Mouse (Mus musculus) megakaryocyte progenitor cell, adult 5-6 weeks (primary cell): ENCODE results near the gene Ryk. TPM values are rescaled to one million over a fixed set of nuclear protein-coding genes. Genes with fewer than 3 reads are reported as not detected.

Source experiments
- ATAC-seq: replicated peaks from 2 replicates; pipeline ENCODE4 v1.8.0; 2016; ENCODE audit warnings: mild to moderate bottlenecking, moderate TSS enrichment, inconsistent platforms; ENCODE audit not compliant: poor library complexity
- total RNA-seq, 2 experiments: library from RNA; stranded (forward) in 1 of 2; stranded (reverse) in 1 of 2; fragments of 157-497, 149-512 nt in 1 of 2; fragments of 200-1000 nt in 1 of 2; gene quantifications; 2 replicates each; pipeline versions ENCODE4 v1.2.3 to v1.2.4; 2015 to 2017

The Ryk gene
- total RNA-seq, 2 experiments from 2014 or later: 0.54 to 1.6 TPM

DNA sequence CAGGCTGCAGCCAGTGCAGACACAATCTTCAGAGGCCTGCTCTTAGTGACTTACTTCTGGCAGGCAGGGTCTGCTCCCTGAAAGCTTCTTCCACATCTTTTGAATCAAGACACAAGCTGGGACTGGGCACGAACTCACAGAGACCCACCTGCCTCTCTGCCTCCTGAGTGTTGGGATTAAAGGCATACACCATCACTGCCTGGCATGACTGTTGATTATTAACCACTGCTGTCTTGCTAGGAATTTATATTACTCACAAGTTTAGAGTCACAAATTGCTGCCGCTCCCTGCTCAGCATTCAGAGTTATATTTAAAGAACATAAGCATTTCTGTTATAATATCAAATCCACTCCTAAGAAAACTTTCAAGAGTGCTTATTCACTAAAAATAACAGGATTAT, 23.1 kb downstream of the Ryk start:
- no peak for ATAC-seq

DNA sequence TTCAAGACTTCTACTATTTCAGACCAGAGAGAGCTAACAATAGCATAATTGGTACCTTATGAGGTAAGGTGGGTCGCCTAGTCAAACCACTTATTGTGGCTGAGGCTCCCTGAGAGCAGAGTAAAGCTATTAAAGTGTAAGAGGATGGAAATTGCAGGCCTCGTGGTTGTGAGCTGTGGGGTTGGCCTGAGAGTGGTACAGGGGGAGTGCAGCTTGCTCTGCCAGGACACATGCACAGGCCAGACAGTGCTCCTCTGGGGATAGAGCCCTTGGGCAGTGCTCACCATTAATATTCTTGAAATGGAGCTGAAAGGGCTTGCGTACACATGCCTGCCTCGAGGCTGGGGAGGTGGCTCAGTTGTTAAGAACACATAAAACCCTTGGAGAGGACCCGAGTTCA, 23.6 kb downstream of the Ryk start:
- no peak for ATAC-seq

DNA sequence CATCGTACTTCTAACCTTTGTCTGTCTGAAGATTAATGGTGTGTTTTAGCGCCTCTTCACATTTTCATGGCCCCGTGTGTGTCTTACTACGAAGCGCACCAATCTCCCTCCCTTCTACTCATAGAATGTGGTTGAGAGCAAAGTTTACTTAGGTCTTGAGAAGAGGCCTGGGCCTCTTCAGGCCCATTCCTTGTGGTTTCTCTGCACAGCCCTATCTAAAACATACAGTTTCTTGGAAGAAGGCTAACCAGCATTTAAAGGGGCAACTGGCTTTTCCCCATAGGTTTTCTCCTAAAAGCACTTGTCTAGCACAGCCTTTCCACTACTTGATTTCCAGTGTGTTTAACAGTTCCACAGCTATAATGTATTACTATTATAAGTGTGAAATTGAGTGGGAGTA, 24.7 kb downstream of the Ryk start:
- no peak for ATAC-seq

DNA sequence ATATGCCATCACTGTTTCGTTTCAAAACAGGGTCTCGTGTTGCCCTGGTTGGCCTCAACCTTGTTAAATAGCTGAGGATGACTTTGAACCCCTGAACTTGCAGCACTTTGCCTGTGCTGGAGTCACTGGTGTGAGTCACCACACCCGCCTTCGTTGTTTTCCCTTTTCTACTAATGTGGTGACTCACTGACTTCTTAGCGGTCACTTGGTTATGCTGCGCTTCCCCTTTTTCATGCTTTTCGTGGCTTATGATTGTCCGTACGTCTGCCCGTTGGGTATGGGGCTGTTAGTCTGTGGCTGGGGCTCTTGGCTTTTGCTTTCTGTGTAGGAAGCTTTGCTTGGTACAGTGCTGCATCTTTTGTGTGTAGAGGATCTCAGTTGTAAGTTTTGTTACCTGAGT, 25.2 kb downstream of the Ryk start:
- peak; percentile 95 for ATAC-seq

DNA sequence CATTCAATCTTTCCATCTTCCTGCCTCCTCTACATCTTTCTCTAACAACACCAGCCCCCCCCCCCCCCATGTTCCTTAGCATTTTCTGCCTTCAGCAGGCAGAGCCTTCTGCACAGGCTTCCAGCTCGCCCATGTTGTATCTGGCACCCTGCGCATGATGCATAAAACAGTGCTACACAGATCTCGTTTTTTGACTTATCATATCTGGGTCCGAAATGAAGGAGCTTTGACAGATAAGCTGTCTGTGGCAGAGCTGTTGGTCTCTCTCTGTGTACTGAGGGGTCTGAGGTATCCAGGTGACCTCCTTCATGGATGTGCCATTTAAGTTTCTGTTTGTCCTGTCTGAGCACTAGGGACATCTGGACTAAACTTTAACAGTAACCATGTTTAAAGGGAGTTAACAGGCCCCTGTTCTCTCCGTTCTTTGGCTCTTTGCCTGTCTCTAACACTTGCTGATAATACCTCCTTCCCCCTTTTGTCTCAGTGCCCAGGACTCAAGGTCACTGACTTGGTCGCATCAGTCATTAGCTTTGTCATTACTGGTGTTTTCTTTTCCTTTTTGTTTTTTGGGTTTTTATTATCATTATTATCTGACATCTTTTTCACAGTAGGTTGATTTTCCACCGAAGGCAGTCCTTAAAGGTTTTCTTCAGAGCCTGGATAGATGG, 26.2 kb downstream of the Ryk start:
- ATAC-seq: peak; percentile 24; the same call in 1 of the 2 replicates

DNA sequence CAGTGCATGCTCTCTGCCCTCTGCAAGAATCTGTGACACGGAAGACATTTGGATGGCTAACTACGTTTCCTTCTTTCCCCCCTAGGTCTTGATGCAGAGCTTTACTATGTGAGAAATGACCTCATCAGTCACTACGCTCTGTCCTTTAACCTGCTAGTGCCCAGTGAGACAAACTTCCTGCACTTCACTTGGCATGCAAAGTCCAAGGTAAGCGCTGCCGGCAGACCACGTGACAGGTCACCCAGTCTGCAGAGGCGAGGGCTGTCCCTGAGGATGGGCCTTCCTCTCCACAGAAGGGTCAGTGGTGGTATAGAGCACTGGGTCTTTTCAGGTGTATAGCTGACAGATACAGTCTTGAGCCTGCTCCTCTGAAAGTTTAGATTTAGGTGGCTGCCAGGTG, 27.1 kb downstream of the Ryk start:
- no peak for ATAC-seq

DNA sequence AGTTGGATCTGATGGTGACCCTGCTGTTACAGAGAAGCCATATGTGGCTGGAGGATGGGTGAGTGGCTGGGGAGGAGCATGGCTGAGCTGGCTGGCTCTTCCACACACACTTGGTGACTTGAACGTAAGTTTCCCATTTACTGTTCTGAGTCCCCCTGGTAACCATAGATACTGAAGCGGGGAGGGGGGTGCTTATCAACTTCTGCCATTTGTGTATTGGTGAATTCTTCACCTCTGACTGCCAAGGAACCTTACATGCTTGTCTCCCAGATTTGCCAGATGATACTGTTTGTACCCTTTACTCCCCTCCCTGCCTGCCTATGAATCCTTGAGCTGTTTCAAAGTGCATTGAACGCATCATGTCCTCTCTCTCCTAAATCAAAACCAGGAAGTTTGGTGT, 27.5 kb downstream of the Ryk start:
- ATAC-seq: no peak

DNA sequence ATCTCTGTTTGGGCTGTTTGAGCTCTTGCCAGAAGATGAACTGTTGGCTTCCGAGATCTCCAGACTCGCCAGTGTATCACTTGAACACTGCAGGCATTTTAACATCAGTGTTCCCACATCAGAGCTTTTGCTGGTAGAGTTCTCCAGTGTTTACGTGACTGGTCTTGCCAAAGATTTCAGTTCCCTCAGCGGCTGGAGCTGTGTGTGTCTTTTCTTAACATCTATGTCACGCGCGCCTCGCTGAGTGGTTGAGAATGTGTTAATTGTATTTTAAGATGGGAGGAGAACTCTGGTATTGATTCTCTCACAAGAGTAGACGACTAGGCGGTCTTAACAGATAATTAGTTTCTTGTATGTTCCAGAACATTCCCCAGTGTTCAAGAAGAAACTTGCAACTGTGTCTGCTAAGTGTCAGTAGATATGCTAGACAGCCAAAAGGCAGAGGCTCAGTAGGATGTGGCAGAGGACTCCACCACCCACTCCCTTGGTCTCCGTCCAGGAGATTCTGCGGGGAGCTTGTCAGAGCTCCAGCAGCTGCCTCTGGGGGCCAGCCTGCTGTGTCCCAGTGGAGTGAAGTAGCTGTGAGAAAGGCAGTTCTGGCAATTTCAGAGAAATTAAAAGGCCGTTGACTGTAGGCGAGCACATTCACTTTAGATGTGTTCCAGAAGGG, 29.3 kb downstream of the Ryk start:
- ATAC-seq: no peak

DNA sequence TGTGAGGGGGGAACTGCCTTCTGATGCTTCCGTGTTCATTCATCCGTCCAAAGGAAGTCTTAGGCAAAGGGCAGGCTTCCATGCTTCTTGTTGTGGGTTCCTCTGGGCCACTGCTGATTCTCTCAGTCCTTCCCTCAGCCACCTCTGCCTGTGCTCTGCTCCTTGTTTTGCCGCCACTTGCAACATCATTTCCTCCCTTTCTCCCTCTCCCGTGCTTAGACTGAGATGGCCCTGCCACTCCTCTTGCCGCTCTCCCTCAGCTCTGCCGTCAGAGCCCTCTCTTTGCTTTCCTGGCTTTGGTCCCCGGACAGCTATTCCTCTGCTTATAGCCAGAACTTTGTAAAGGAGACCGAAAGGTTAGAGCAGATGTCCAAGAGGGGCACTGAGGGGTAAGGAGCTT, 30.2 kb downstream of the Ryk start:
- no peak for ATAC-seq

DNA sequence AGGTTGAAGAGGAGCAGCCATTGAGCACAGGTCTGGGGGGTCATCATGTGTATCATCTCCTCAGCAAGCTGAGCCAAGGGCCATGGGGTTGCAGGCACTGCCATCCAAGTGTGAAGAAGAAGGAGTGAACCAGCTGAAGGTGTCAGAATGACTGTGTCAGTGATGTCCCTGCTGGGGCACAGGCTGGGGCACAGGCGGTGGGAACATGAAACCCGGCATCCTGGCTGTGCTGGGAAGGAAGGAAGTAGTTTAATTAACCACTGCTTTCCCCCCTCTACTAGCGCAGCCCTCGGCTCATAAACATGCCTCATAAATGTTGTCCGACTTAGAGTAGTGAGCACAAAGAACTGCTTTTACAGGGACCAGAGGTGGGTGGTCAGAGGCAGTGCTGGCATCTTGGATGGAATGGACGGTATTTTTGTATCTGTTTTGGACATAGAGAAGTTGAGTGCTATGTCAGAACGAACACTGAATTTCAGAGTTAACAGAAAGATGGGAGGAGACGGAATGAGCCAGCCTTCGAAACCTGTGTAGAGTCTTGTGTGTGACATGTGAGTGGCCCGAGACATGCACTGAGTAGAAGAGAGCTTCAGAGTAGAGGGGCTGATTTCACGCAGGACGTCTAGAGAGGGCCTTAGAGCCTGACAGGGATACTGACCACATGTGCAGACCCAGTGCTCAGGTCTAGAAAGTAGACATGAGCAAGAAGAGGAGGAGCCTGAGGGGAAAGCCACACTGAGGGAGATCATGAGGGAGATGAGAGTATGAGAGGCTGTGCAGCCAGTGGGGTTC, 31.4 kb downstream of the Ryk start:
- ATAC-seq: no peak

DNA sequence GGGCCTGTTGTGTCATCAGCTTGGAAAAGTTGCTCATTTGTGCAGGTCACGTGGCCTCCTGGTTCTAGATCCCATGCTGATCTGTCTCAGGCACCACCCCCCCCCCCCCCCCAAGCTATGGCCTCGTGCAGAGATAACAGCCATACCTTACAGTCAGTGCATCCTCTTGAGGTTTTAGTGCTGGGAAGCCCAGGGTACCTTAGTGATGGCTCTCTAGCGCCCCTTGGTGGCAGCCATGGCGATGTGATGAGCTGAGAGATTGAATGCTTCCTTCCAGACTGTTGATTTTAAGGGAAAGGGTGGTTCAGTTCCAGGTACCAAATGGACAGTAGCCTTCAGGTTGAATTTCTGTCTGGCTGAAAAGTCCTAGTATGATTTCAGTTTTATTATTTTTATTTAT, 32.2 kb downstream of the Ryk start:
- peak; percentile 96 for ATAC-seq

DNA sequence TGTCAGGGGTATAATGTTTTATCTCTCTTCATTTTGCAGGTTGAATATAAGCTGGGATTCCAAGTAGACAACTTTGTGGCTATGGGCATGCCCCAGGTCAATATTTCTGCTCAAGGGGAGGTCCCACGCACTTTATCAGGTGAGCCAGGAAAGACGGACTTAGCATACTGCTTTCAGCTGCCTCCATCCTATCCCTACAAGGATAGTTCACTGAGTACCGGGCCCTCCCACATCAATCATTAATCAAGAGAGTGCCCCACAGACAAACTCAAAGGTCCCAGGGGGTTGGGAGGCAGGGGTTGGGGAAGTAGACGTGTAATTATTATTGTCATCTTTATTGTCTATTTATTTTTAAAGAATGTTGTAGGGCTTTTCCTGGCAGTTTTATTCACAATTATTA, 32.8 kb downstream of the Ryk start:
- no peak for ATAC-seq

DNA sequence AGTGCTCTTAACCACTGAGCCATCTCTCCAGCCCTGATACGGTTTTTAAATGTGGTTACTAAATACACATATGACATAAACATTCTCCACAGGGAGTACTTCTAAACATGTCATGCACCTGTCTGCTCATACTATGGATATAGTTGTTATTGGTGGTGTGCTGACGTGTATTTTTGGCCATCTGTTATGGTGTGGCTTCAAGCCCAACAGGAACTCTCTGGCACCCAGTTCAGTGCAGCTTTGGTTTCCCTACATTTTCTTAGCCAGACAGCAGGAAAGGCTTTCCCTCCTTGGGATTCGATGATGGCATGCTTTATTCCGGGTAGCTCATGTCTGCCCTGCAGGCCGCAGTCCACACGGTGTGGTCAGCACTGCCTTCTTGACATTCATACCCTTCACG, 33.7 kb downstream of the Ryk start:
- no peak for ATAC-seq

DNA sequence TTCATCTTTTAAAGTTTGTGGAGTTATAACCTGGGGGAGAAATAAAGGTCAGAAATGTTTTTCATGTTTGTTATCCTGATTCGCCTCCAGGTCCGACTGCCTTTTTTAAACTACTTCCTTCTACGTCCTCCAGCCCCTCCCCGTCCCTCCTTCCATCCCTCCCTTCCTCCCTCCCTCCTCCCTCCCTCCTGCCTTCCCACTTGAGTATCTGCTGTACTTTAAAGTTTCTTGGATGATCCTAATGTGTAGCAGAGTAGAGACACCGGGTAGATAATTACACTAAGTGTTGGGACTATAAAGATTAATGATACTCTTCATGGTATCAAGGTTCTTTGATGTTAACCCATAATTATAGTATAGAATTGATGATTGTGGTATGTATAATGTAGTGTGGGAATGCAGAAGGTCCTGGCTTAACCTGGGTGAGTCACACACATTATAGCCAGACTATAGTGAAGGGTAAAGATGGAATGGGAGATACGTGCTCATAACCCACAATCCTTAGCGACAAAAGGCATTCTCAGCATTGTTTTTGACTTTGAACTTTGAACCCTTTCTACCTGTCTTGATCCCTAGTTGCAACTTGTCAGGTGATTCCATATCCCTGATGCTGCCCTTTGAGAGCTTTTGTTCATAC, 41.5 kb downstream of the Ryk start:
- no peak for ATAC-seq

DNA sequence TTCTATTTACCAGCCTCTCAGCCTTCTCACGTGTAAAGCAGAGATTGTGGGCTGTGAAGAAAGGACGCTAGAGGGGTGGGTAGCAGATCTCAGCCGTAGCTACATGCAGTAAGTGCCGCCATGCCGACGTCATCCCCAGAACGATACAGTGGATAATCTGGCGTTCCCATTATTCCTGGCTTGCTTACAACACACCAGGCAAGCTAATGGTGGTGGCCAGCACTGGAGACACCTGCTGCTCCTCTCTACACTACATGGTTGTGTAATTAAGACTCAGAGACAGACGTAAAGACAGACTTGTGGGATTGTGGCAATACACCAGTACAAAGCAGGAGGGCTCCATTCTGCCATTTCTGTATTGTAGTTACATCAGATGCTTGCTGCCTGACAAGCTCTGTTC, 43.2 kb downstream of the Ryk start:
- no peak for ATAC-seq

DNA sequence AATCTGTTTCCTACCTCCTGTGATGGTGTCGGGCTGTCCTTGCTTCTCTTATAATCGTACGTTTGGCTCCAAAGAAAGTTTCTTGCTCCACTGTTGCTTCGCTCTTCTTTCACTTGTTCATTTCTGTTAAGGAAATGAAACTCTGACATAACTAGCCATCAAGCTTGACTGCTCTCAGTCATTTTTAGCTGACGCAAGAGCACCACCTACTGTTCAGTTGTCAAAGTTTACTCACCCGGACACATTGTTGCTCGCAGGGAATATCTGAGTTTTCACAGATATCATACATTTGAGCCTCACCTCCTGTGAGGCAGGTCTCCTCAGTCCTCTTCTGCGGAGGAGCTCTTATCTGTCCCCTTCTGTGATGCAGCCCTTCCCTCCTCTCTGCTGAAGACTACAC, 44.8 kb downstream of the Ryk start:
- peak; percentile 98 for ATAC-seq

DNA sequence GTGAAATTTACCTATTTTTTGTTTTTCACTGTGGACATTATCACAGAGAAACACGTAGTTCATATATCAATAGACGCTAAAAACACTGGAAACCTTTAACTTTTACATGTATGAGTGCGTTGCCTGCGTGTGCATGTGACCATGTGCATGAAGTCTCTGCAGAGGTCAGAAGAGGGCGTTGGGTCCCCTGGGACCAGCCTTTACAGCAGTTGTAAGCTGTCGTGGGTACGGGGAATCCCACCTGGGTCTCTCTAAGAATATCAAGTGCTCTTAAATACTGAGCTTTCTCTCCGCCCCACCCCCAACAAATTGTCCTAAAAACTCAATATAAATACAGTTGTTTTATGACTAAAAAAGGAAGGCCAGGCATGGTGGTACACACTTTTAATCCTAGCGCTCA, 50.0 kb downstream of the Ryk start:
- ATAC-seq: no peak

DNA sequence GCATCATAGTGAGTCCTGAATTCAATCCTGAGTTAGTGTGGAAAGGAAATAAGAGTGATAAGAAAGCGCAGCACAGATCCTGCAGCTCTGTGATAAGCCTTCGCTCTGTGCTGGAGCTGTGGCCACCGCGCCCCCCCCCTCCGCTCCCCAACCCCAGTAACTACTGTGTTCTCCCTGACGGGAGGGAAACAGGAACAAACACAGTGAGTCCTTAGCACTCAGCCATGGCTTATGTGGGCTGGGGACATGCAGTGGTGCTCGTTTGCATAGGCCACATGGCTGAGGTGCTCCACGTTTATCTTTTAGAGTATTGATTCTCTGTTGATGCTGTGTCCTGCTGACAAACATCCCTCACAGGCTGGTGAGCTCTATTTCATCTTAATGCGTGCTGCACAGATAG, 55.4 kb downstream of the Ryk start:
- ATAC-seq: peak; percentile 99

DNA sequence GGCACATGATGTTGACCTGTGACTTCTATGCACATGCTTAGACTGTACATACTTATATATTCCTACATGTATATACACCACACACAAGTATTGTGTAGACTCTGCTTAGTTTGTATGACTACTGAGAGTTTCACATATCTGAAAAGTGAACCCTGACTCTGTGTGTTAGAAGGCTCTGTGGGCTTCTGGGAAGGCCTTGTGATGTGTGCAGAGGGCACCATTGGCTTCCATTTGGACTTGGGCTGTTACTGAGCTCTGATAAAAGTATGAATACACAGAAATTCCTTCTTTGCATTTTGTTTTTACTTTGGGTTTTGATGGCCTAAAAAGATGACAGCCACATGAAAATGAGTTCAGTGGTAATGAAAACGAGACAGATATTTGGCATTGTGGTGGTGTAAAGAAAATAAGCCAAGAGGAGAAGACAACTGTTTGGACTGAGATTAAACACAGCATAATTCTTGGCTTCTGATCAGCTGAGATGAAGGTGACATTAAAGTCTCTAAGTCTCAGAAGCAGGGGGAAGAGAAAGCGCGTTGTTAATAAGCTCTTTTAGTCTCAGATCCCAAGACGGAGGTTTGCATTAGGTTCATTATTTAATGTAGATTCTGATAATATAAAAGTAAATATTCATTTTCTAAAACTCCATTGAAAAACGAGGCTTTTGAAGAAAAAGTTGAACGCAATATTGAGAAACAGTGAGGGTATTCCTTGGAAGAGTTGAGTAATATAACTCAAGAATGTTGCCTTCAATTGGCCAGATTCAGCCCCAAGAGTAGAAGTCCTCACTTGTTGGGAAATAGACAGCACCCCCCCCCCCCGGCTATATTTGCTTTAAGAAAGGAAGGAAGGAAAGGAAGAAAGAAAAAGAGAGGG, 58.0 kb downstream of the Ryk start:
- ATAC-seq: no peak

DNA sequence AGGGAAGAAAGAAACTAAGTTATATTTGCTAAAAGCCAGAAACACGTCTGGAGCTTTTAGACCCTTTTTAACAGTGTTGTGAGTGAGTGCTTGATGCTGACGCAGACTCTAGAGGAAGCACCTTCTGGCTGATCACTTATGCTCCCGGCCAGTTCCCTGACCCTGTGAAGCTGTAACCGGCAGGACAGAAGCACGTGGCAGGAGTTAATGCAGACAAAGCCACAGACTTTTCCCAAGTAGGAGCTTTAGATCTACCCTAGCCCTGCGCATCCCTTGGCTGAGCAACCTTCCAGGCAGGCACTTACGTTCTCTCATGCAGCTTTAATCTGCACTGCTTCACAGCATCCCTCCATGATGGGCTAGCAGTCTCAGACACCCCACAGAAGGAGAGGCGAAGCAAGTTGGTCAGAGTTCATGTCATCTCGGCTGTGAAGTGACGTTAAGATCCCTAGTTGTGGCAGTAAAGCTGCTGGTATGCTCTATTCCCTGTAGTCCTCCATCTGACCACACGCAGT, 58.7 kb downstream of the Ryk start:
- ATAC-seq: no peak

DNA sequence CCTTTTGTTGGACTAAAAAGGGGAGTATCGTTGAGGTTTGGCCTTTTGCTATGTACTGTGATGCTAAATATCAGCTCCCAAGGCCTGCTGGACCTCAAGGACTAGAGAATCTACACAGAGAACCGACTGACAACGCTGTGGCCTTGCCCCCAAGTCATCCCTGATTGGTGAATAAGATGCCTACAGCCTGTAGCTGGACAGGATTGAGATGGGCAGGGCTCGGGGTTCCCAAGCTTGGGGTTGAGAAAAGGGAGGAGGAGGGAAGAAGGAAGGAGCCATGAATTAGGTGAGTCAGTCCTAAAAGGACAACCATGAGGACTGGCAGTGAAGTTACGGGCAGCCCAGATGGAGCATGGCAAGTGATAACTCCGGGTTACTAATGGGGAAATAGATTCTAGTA, 65.2 kb downstream of the Ryk start:
- ATAC-seq: no peak
